Mouse (Mus musculus): ENCODE data around the gene Tle2.

- TF ChIP-seq CTCF (IDR thresholded peaks at IDR 0.05) (no peak), EP300 (IDR thresholded peaks at IDR 0.05) (no peak)
These were observed 28.0 kb upstream of the Tle2 start for GRCm38 (mm10) chr10:81546332-81546731.

All from lung, postnatal 0 days (tissue).